Mouse (Mus musculus): ENCODE data around the gene Snapc3. TPM values are rescaled to one million over a fixed set of nuclear protein-coding genes. Genes with fewer than 3 reads are reported as not detected.

Snapc3 gene
- polyA plus RNA-seq, 1 experiment from 2014 or later, result 99.8 TPM

DNA sequence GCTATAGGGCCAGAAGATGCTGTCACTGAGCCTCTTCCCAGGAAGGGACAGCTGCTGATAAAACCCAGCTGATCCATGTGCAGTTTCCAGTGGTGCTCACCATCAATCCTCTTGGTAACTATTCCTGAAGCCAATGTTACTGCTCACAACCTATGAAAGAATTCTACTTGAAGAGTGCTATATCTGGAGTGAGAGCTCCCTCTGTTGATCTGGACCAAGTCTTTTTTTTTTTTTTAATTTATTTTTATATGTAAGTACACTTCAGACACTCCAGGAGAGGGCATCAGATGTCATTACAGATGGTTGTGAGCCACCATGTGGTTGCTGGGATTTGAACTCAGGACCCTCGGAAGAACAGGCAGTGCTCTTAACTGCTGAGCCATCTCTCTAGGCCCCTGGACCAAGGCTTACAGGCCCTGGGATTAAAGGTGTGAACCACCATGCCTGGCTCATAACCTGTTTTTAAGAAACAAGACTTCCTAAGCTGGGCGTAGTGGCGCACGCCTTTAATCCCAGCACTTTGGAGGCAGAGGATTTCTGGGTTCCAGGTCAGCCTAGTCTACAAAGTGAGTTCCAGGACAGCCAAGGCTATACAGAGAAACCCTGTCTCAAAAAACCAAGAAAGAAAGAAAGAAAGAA lies 7.5 kb upstream of the Snapc3 start:
- H3K9me3 ChIP-seq (ENCODE audit: control insufficient read depth, low read length), result peaks cover 4% of the 10 kb centered on the region; the same call in 1 of the 2 replicates
- no peak for ATAC-seq
- H3K27me3 ChIP-seq (replicated peaks; ENCODE audit: control insufficient read depth, insufficient read depth, low read length), result no peaks in the 10 kb centered on the region
- H3K4me2 ChIP-seq (ENCODE audit: low read length), result no peak overlapping the region
- 98% methylated on average over 4 of the region's 4 CpGs for WGBS
- H3K36me3 ChIP-seq (ENCODE audit: control insufficient read depth, insufficient read depth), result no peaks in the 10 kb centered on the region
- no peaks in the 10 kb centered on the region for H3K4me1 ChIP-seq (replicated peaks; ENCODE audit: control insufficient read depth, insufficient read depth, low read length)
- no peak overlapping the region for H3K9ac ChIP-seq (replicated peaks; ENCODE audit: low read depth, low read length)
- H3K27ac ChIP-seq (ENCODE audit: low read length), result no peak overlapping the region
- H3K4me3 ChIP-seq (replicated peaks; ENCODE audit: low read length), result no peak overlapping the region

DNA sequence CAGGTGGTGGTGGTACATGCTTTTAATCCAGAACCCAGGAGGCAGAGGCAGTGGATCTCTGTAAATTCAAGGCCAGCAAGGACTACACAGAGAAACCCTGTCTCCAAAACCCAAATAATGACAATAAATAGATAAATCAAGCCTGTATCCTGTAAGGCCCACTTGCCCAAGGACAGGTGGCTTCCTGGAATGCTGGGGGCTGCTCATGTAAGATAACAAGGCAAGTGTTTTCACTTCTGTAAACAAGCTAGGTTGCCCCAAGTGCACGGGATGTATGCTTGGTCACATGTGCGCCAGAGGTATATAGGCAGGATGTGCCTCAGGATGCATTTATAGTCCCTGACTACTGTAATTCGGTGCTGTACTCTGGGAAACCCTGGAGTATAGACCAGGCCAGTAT lies 5.5 kb upstream of the Snapc3 start:
- Histone ChIP-seq H3K4me3 (replicated peaks; ENCODE audit: low read length) (no peak overlapping the region), H3K27ac (ENCODE audit: low read length) (no peak overlapping the region), H3K4me2 (ENCODE audit: low read length) (no peak overlapping the region), H3K27me3 (replicated peaks; ENCODE audit: control insufficient read depth, insufficient read depth, low read length) (no peaks in the 10 kb centered on the region), H3K4me1 (replicated peaks; ENCODE audit: control insufficient read depth, insufficient read depth, low read length) (peaks cover 5% of the 10 kb centered on the region; the same call in 1 of the 2 replicates), H3K9ac (replicated peaks; ENCODE audit: low read depth, low read length) (no peak overlapping the region), H3K36me3 (ENCODE audit: control insufficient read depth, insufficient read depth) (no peaks in the 10 kb centered on the region), H3K9me3 (ENCODE audit: control insufficient read depth, low read length) (peaks cover 8% of the 10 kb centered on the region; the same call in 1 of the 2 replicates)
- no peak for ATAC-seq
- 82% methylated on average over 3 of the region's 3 CpGs for WGBS

DNA sequence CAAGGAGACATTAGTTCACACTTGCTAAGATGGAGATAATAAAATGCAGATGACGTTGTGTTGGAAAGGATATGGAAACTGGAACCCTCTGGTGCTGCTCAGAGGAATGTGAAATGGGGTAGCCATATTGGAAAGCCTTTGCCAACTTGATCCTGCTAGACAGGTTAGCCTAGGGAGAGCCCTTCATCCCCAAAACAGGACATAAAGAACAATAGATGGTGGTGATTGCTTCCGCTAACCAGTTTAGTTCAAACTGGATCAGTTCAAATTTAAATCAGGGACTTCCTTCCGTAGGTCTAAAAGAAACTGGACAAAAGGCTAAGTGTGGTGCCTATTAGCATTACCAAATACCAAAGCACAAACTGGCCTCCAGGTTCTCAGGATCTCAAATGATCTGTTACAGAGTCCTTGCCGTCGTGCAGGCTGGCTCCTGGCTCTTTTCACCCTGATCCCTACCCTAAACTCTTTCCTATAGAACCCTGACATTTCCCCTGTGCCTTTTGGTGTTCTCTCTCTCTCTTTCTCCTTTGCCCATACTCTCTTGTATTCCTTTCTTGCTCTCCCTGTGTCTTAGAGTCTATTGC lies 3.2 kb upstream of the Snapc3 start:
- no peak overlapping the region for H3K9ac ChIP-seq (replicated peaks; ENCODE audit: low read depth, low read length)
- H3K4me1 ChIP-seq (replicated peaks; ENCODE audit: control insufficient read depth, insufficient read depth, low read length), result peaks cover 14% of the 10 kb centered on the region
- no peak overlapping the region for H3K27ac ChIP-seq (ENCODE audit: low read length)
- H3K27me3 ChIP-seq (replicated peaks; ENCODE audit: control insufficient read depth, insufficient read depth, low read length), result no peaks in the 10 kb centered on the region
- H3K4me3 ChIP-seq (replicated peaks; ENCODE audit: low read length), result no peak overlapping the region
- no peaks in the 10 kb centered on the region for H3K36me3 ChIP-seq (ENCODE audit: control insufficient read depth, insufficient read depth)
- WGBS, result 78% methylated on average over 5 of the region's 5 CpGs
- no peak for ATAC-seq
- H3K4me2 ChIP-seq (ENCODE audit: low read length), result no peak overlapping the region
- peaks cover 5% of the 10 kb centered on the region; the same call in 1 of the 2 replicates for H3K9me3 ChIP-seq (ENCODE audit: control insufficient read depth, low read length)

DNA sequence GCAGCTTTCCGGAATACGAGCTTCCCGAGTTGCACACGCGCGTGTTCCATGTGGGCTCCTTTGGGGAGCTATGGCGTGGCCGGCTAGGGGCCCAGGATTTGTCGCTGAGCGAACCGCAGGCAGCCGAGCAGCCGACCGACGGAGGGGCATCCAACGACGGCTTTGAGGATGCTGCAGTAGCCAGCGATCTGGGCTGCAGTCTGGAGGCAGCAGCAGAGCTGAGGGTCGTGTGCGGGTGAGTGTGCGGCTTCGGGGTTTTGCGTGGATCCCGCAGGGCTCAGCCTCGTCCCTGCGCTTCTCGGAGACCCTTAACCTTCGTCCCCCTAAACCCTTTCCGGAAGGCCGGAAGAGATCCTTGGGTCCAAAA lies 279 bp downstream of the Snapc3 start:
- peak; percentile 69; the same call in 1 of the 2 replicates for ATAC-seq
- peaks cover 17% of the 10 kb centered on the region for H3K4me1 ChIP-seq (replicated peaks; ENCODE audit: control insufficient read depth, insufficient read depth, low read length)
- H3K27ac ChIP-seq (ENCODE audit: low read length), result peak overlapping the region; percentile 92
- peak overlapping the region; percentile 89 for H3K4me3 ChIP-seq (replicated peaks; ENCODE audit: low read length)
- H3K36me3 ChIP-seq (ENCODE audit: control insufficient read depth, insufficient read depth), result no peaks in the 10 kb centered on the region
- 0% methylated on average over 30 of the region's 30 CpGs for WGBS
- peaks cover 5% of the 10 kb centered on the region; the same call in 1 of the 2 replicates for H3K9me3 ChIP-seq (ENCODE audit: control insufficient read depth, low read length)
- peak overlapping the region; percentile 86 for H3K9ac ChIP-seq (replicated peaks; ENCODE audit: low read depth, low read length)
- no peaks in the 10 kb centered on the region for H3K27me3 ChIP-seq (replicated peaks; ENCODE audit: control insufficient read depth, insufficient read depth, low read length)
- H3K4me2 ChIP-seq (ENCODE audit: low read length), result peak overlapping the region; percentile 86

DNA sequence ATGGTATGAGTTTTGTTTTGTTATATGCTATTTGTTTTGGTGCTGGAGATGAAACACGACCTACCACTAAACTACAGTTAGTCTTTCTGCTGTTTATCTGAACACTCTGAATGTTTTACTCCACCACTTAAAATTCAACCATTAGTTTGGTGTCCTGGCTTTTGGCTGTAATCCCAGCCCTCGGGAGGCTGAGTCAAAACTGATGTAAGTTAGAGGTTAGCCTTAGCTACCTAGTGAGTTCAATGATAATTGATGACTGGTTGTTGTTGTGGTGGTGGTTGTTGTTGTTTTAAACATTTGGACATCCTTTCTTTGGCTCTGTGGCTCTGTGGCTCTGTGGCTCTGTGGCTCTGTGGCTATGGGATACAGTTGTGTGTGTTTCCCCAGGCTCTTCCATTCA lies 1.3 kb downstream of the Snapc3 start:
- peak overlapping the region; percentile 86 for H3K9ac ChIP-seq (replicated peaks; ENCODE audit: low read depth, low read length)
- 50% methylated on average over 2 of the region's 2 CpGs for WGBS
- no peaks in the 10 kb centered on the region for H3K27me3 ChIP-seq (replicated peaks; ENCODE audit: control insufficient read depth, insufficient read depth, low read length)
- H3K4me2 ChIP-seq (ENCODE audit: low read length), result peak overlapping the region; percentile 86
- H3K27ac ChIP-seq (ENCODE audit: low read length), result no peak overlapping the region
- peaks cover 17% of the 10 kb centered on the region for H3K4me1 ChIP-seq (replicated peaks; ENCODE audit: control insufficient read depth, insufficient read depth, low read length)
- H3K36me3 ChIP-seq (ENCODE audit: control insufficient read depth, insufficient read depth), result peaks cover 6% of the 10 kb centered on the region; the same call in 1 of the 2 replicates
- peaks cover 5% of the 10 kb centered on the region; the same call in 1 of the 2 replicates for H3K9me3 ChIP-seq (ENCODE audit: control insufficient read depth, low read length)
- H3K4me3 ChIP-seq (replicated peaks; ENCODE audit: low read length), result peak overlapping the region; percentile 89
- ATAC-seq, result no peak

DNA sequence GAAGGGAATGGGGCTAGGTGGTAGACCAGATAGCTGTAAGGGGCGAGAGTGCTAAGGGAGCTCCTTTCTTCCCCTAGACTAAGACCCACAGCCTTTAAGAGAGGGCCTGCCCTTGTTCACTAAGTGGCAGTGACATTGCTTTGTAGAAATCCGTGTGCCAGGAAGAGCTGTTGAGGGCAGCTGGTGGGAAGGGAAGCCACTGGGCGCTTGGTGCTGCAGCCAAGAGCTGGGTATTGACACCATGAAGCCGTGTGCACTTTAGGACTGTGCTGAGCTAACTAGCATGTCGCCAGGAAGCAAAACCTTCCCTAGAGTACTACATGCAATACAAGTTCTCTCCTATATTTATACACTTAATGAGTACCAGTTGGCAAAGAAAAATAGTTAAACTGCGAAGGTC lies 6.1 kb downstream of the Snapc3 start:
- H3K27ac ChIP-seq (ENCODE audit: low read length), result no peak overlapping the region
- H3K4me2 ChIP-seq (ENCODE audit: low read length), result no peak overlapping the region
- H3K4me3 ChIP-seq (replicated peaks; ENCODE audit: low read length), result no peak overlapping the region
- H3K9me3 ChIP-seq (ENCODE audit: control insufficient read depth, low read length), result no peaks in the 10 kb centered on the region
- no peaks in the 10 kb centered on the region for H3K27me3 ChIP-seq (replicated peaks; ENCODE audit: control insufficient read depth, insufficient read depth, low read length)
- WGBS, result 97% methylated on average over 6 of the region's 6 CpGs
- H3K4me1 ChIP-seq (replicated peaks; ENCODE audit: control insufficient read depth, insufficient read depth, low read length), result peaks cover 10% of the 10 kb centered on the region
- peaks cover 19% of the 10 kb centered on the region for H3K36me3 ChIP-seq (ENCODE audit: control insufficient read depth, insufficient read depth)
- ATAC-seq, result no peak
- no peak overlapping the region for H3K9ac ChIP-seq (replicated peaks; ENCODE audit: low read depth, low read length)

DNA sequence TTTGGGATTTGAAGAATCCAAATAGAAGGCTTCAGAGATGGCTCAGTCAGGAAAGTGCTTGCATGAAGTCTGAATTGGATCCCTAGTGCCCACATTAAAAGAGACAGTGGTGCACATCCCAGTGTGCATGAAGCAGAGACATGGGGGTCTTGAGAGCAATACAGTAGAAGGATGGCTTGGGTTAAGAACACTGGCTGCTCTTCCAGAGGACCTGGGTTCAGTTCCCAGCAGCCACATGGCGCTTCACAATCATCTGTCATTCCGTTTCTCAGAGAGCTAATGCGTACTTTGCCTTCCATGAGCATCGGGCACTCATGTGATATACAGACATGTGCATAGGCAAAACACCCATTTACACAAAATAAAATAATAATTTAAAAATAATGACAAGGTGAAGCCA lies 7.6 kb downstream of the Snapc3 start:
- Histone ChIP-seq H3K9ac (replicated peaks; ENCODE audit: low read depth, low read length) (no peak overlapping the region), H3K4me1 (replicated peaks; ENCODE audit: control insufficient read depth, insufficient read depth, low read length) (no peaks in the 10 kb centered on the region), H3K4me3 (replicated peaks; ENCODE audit: low read length) (no peak overlapping the region), H3K27ac (ENCODE audit: low read length) (no peak overlapping the region), H3K36me3 (ENCODE audit: control insufficient read depth, insufficient read depth) (peaks cover 27% of the 10 kb centered on the region), H3K4me2 (ENCODE audit: low read length) (no peak overlapping the region), H3K9me3 (ENCODE audit: control insufficient read depth, low read length) (no peaks in the 10 kb centered on the region), H3K27me3 (replicated peaks; ENCODE audit: control insufficient read depth, insufficient read depth, low read length) (no peaks in the 10 kb centered on the region)
- WGBS, result 99% methylated on average over 4 of the region's 4 CpGs
- no peak for ATAC-seq

DNA sequence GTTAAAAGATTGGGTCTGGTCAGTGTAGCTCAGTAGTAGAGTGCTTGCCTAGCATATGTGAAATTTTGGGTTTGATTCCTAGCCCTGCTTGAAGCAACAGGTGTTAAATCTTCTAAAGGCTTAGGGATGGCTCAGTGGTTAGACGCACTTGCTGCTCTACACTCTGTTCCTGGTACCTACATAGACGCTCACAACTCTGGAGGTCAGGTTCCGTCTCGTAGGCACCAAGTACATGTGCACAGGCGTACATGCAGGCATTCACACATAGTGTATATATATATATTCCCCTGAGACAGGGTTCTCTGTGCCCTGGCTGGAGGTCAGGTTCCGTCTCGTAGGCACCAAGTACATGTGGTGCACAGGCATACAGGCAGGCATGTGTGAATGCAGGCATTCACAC lies 9.6 kb downstream of the Snapc3 start:
- Histone ChIP-seq H3K27ac (ENCODE audit: low read length) (no peak overlapping the region), H3K4me3 (replicated peaks; ENCODE audit: low read length) (no peak overlapping the region), H3K4me1 (replicated peaks; ENCODE audit: control insufficient read depth, insufficient read depth, low read length) (no peaks in the 10 kb centered on the region), H3K36me3 (ENCODE audit: control insufficient read depth, insufficient read depth) (peaks cover 30% of the 10 kb centered on the region), H3K27me3 (replicated peaks; ENCODE audit: control insufficient read depth, insufficient read depth, low read length) (no peaks in the 10 kb centered on the region), H3K9ac (replicated peaks; ENCODE audit: low read depth, low read length) (no peak overlapping the region), H3K9me3 (ENCODE audit: control insufficient read depth, low read length) (no peaks in the 10 kb centered on the region), H3K4me2 (ENCODE audit: low read length) (no peak overlapping the region)
- no peak for ATAC-seq
- 95% methylated on average over 7 of the region's 7 CpGs for WGBS

DNA sequence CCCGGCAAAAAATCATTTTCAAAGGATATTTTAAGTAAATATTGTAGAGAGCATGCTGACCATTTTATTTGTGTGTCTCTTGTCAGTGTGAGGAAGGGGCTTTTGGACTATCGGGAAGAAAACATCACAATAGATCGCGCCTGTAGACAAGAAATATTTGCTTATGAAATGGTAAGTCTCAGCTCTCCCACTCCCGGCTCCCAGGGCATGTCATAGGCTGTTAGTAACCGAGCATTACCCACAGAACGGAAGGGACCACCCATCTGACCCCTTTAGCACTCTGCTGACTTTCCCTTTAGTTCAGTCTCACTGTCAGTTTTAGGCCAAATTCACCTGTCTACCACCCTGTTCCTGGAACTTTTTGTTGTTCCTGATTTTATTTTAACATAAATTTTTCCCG lies 10.2 kb downstream of the Snapc3 start:
- Histone ChIP-seq H3K27ac (ENCODE audit: low read length) (no peak overlapping the region), H3K4me3 (replicated peaks; ENCODE audit: low read length) (no peak overlapping the region), H3K4me1 (replicated peaks; ENCODE audit: control insufficient read depth, insufficient read depth, low read length) (no peaks in the 10 kb centered on the region), H3K4me2 (ENCODE audit: low read length) (no peak overlapping the region), H3K9ac (replicated peaks; ENCODE audit: low read depth, low read length) (no peak overlapping the region), H3K36me3 (ENCODE audit: control insufficient read depth, insufficient read depth) (peaks cover 30% of the 10 kb centered on the region), H3K27me3 (replicated peaks; ENCODE audit: control insufficient read depth, insufficient read depth, low read length) (no peaks in the 10 kb centered on the region), H3K9me3 (ENCODE audit: control insufficient read depth, low read length) (no peaks in the 10 kb centered on the region)
- ATAC-seq, result no peak
- whole genome bisulfite sequencing, result 97% methylated on average over 8 of the region's 8 CpGs

All from forebrain, embryonic 16.5 days (tissue).